Mouse (Mus musculus): ENCODE measurements at regions not wholly inside any gene's neighbourhood (a gene's known extent, or its start where the extent isn't known, plus 50 kb on each side); places are given as distances from the start of the nearest gene placed in this dataset.

GRCm38 (mm10) chr15:63020826-63021225 lies 824.2 kb downstream of the Gsdmc2 start:
- ATAC-seq: no peak
- no peaks in the 10 kb centered on the region for H3K27me3 ChIP-seq (ENCODE audit: insufficient read depth, low read length)
- H3K4me1 ChIP-seq (ENCODE audit: insufficient read depth): no peaks in the 10 kb centered on the region
- no peak overlapping the region for H3K9ac ChIP-seq
- H3K9me3 ChIP-seq (ENCODE audit: low read length): no peaks in the 10 kb centered on the region
- WGBS: 60% methylated on average over 2 of the region's 2 CpGs
- H3K27ac ChIP-seq (ENCODE audit: low read depth, low read length): no peak overlapping the region
- no peak overlapping the region for H3K4me2 ChIP-seq (ENCODE audit: low read depth)
- DNase-seq: peak; percentile 23
- TF ChIP-seq CTCF (IDR thresholded peaks at IDR 0.05; ENCODE audit: low read depth): no peak
- H3K36me3 ChIP-seq (ENCODE audit: insufficient read depth): no peaks in the 10 kb centered on the region
- H3K4me3 ChIP-seq (ENCODE audit: low read depth, low read length): no peak overlapping the region

GRCm38 (mm10) chr15:63017966-63018365 lies 827.0 kb downstream of the Gsdmc2 start:
- 74% methylated on average over 3 of the region's 3 CpGs for WGBS
- no peaks in the 10 kb centered on the region for H3K27me3 ChIP-seq (ENCODE audit: insufficient read depth, low read length)

GRCm38 (mm10) chr15:63006471-63007228 lies 838.3 kb downstream of the Gsdmc2 start:
- H3K27me3 ChIP-seq (ENCODE audit: insufficient read depth, low read length): no peaks in the 10 kb centered on the region
- H3K4me2 ChIP-seq (ENCODE audit: low read depth): no peak overlapping the region
- 88% methylated on average over 14 of the region's 14 CpGs for WGBS
- no peaks in the 10 kb centered on the region for H3K9me3 ChIP-seq (ENCODE audit: low read length)
- H3K4me3 ChIP-seq (ENCODE audit: low read depth, low read length): no peak overlapping the region
- TF ChIP-seq CTCF (IDR thresholded peaks at IDR 0.05; ENCODE audit: low read depth): no peak
- no peak overlapping the region for H3K27ac ChIP-seq (ENCODE audit: low read depth, low read length)
- no peak for ATAC-seq
- no peaks in the 10 kb centered on the region for H3K36me3 ChIP-seq (ENCODE audit: insufficient read depth)
- no peak for DNase-seq
- no peak overlapping the region for H3K9ac ChIP-seq
- H3K4me1 ChIP-seq (ENCODE audit: insufficient read depth): no peaks in the 10 kb centered on the region

More at GRCm38 (mm10) chr15:63017966-63018365, 827.0 kb downstream of the Gsdmc2 start:
- no peak overlapping the region for H3K27ac ChIP-seq (ENCODE audit: low read depth, low read length)
- ATAC-seq (no peak), DNase-seq (no peak)
- H3K9me3 ChIP-seq (ENCODE audit: low read length): no peaks in the 10 kb centered on the region
- H3K4me1 ChIP-seq (ENCODE audit: insufficient read depth): no peaks in the 10 kb centered on the region
- no peak overlapping the region for H3K9ac ChIP-seq
- TF ChIP-seq CTCF (IDR thresholded peaks at IDR 0.05; ENCODE audit: low read depth): no peak
- H3K4me2 ChIP-seq (ENCODE audit: low read depth): no peak overlapping the region
- no peak overlapping the region for H3K4me3 ChIP-seq (ENCODE audit: low read depth, low read length)
- H3K36me3 ChIP-seq (ENCODE audit: insufficient read depth): no peaks in the 10 kb centered on the region

GRCm38 (mm10) chr15:62994691-62995090 lies 850.3 kb downstream of the Gsdmc2 start:
- Histone ChIP-seq H3K4me2 (ENCODE audit: low read depth) (no peak overlapping the region), H3K27me3 (ENCODE audit: insufficient read depth, low read length) (no peaks in the 10 kb centered on the region), H3K4me1 (ENCODE audit: insufficient read depth) (no peaks in the 10 kb centered on the region), H3K36me3 (ENCODE audit: insufficient read depth) (no peaks in the 10 kb centered on the region), H3K27ac (ENCODE audit: low read depth, low read length) (no peak overlapping the region), H3K4me3 (ENCODE audit: low read depth, low read length) (no peak overlapping the region), H3K9me3 (ENCODE audit: low read length) (no peaks in the 10 kb centered on the region), H3K9ac (no peak overlapping the region)
- ATAC-seq (no peak), DNase-seq (no peak)
- 83% methylated on average over 2 of the region's 2 CpGs for WGBS
- TF ChIP-seq CTCF (IDR thresholded peaks at IDR 0.05; ENCODE audit: low read depth): no peak

GRCm38 (mm10) chr15:62986871-62987270 lies 858.1 kb downstream of the Gsdmc2 start:
- no peaks in the 10 kb centered on the region for H3K27me3 ChIP-seq (ENCODE audit: insufficient read depth, low read length)
- H3K4me3 ChIP-seq (ENCODE audit: low read depth, low read length): no peak overlapping the region
- H3K9me3 ChIP-seq (ENCODE audit: low read length): no peaks in the 10 kb centered on the region
- DNase-seq: no peak
- H3K4me1 ChIP-seq (ENCODE audit: insufficient read depth): no peaks in the 10 kb centered on the region
- no peak overlapping the region for H3K27ac ChIP-seq (ENCODE audit: low read depth, low read length)
- H3K4me2 ChIP-seq (ENCODE audit: low read depth): no peak overlapping the region
- no peak for TF ChIP-seq CTCF (IDR thresholded peaks at IDR 0.05; ENCODE audit: low read depth)
- no peak overlapping the region for H3K9ac ChIP-seq
- no peaks in the 10 kb centered on the region for H3K36me3 ChIP-seq (ENCODE audit: insufficient read depth)
- ATAC-seq: no peak
- 73% methylated on average over 4 of the region's 4 CpGs for WGBS

GRCm38 (mm10) chr15:62986147-62986546 lies 858.8 kb downstream of the Gsdmc2 start:
- no peaks in the 10 kb centered on the region for H3K27me3 ChIP-seq (ENCODE audit: insufficient read depth, low read length)
- no peaks in the 10 kb centered on the region for H3K9me3 ChIP-seq (ENCODE audit: low read length)
- no peak overlapping the region for H3K27ac ChIP-seq (ENCODE audit: low read depth, low read length)
- DNase-seq (no peak), ATAC-seq (no peak)
- no peak for TF ChIP-seq CTCF (IDR thresholded peaks at IDR 0.05; ENCODE audit: low read depth)
- no peak overlapping the region for H3K9ac ChIP-seq
- no peaks in the 10 kb centered on the region for H3K4me1 ChIP-seq (ENCODE audit: insufficient read depth)
- no peak overlapping the region for H3K4me3 ChIP-seq (ENCODE audit: low read depth, low read length)
- WGBS: 83% methylated on average over 7 of the region's 7 CpGs
- H3K4me2 ChIP-seq (ENCODE audit: low read depth): no peak overlapping the region
- no peaks in the 10 kb centered on the region for H3K36me3 ChIP-seq (ENCODE audit: insufficient read depth)

GRCm38 (mm10) chr15:62970566-62970965 lies 874.4 kb downstream of the Gsdmc2 start:
- WGBS: 90% methylated on average over 2 of the region's 2 CpGs
- Histone ChIP-seq H3K4me3 (ENCODE audit: low read depth, low read length) (no peak overlapping the region), H3K27ac (ENCODE audit: low read depth, low read length) (no peak overlapping the region), H3K9me3 (ENCODE audit: low read length) (no peaks in the 10 kb centered on the region), H3K36me3 (ENCODE audit: insufficient read depth) (no peaks in the 10 kb centered on the region), H3K4me2 (ENCODE audit: low read depth) (no peak overlapping the region), H3K4me1 (ENCODE audit: insufficient read depth) (no peaks in the 10 kb centered on the region), H3K9ac (no peak overlapping the region), H3K27me3 (ENCODE audit: insufficient read depth, low read length) (no peaks in the 10 kb centered on the region)
- DNase-seq (no peak), ATAC-seq (no peak)
- no peak for TF ChIP-seq CTCF (IDR thresholded peaks at IDR 0.05; ENCODE audit: low read depth)
